Mouse (Mus musculus) hindbrain, embryonic 16.5 days (tissue): Measurements from ENCODE around the gene Gm21953. TPM values are rescaled to one million over a fixed set of nuclear protein-coding genes. Genes with fewer than 3 reads are reported as not detected.
"Not testable (repeated sequence)": the region's sequence is repeated elsewhere in the genome, so short reads cannot be mapped to it uniquely, and the experiment has no call there.

Experiments used
- ATAC-seq: fragments of 200-750 bp; cut with Nextera tagmentation; 2 replicates; pipeline ENCODE4 v1.8.0; 2017; ENCODE audit warnings: moderate TSS enrichment, moderate library complexity
- H3K27ac ChIP-seq: fragments of 300-500 bp; sonication (generic); 2 replicates; pipeline ENCODE4 v1.5.1; 2014; ENCODE audit warnings: low read depth, mild to moderate bottlenecking, control low read depth, low read length, moderate library complexity
- H3K27me3 ChIP-seq: fragments of 300-500 bp; sonication (generic); replicated peaks from 2 replicates; pipeline ENCODE4 v1.6.1; 2014; ENCODE audit warnings: low read length; ENCODE audit not compliant: control insufficient read depth, insufficient read depth
- H3K36me3 ChIP-seq: fragments of 300-500 bp; sonication (generic); 2 replicates; pipeline ENCODE4 v1.6.1; 2014; ENCODE audit warnings: mild to moderate bottlenecking, low read length, moderate library complexity, mixed read lengths; ENCODE audit not compliant: control insufficient read depth, insufficient read depth
- H3K4me1 ChIP-seq: fragments of 300-500 bp; sonication (generic); 2 replicates; pipeline ENCODE4 v1.6.1; 2014; ENCODE audit warnings: low read depth, low read length; ENCODE audit not compliant: control insufficient read depth, insufficient read depth
- H3K4me2 ChIP-seq: fragments of 300-500 bp; sonication (generic); 2 replicates; pipeline ENCODE4 v1.6.1; 2014; ENCODE audit warnings: mild to moderate bottlenecking, low read length, control low read depth, moderate library complexity
- H3K4me3 ChIP-seq: fragments of 300-500 bp; sonication (generic); 2 replicates; pipeline ENCODE4 v1.5.1; 2014; ENCODE audit warnings: mild to moderate bottlenecking, low read length, control low read depth, moderate library complexity
- H3K9ac ChIP-seq: fragments of 300-500 bp; sonication (generic); 2 replicates; pipeline ENCODE4 v1.6.1; 2014; ENCODE audit warnings: low read depth, mild to moderate bottlenecking, control low read depth, low read length, moderate library complexity
- H3K9me3 ChIP-seq: fragments of 300-500 bp; sonication (generic); 2 replicates; pipeline ENCODE4 v1.6.1; 2014; ENCODE audit warnings: mild to moderate bottlenecking, low read length, moderate library complexity; ENCODE audit not compliant: control insufficient read depth
- WGBS: fragments of 180-500 bp; shearing (Covaris S2); extraction: QIAGEN DNeasy Blood & Tissue Kit; methylation state at CpG from one replicate; pipeline ENCODE4 v1.1.7; 2014; 5-methylcytosine and 5-hydroxymethylcytosine counted together
- polyA plus RNA-seq: library from polyadenylated mRNA; unstranded; fragments of >200 nt; fragmentation: Nextera tagmentation; extraction: Ambion mirVana; gene quantifications from 2 replicates; pipeline ENCODE4 v1.2.1, GENCODE M21; 2015

Gm21953 gene
- polyA plus RNA-seq = not detected in 2 replicates

DNA sequence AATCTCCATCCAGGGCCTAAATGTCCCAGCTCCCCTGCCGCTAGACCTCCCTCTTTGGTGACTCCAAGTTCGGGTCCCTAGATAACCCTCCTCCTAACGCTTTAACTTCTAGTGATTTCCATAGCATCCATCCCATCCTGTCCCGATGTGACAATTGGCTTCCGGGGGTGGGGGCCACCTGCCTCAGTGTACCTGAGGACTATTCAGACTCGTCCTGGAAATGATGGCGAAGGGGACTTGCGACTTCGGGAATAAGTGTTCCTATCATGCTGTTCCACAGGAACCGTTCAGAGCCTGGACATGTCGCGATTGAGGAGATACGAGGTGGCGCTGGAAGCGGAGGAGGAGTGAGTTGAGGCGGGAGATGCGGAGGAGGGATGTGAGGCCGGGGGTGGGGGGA is at the start of gene Gm21953:
Gene Gm21953 (plus strand): TSS at position 301 of the 400 bp plus-strand sequence.
- ATAC-seq, H3K4me2 ChIP-seq, H3K36me3 ChIP-seq, H3K27me3 ChIP-seq, H3K4me1 ChIP-seq, H3K27ac ChIP-seq, H3K9ac ChIP-seq, H3K9me3 ChIP-seq, H3K4me3 ChIP-seq: not testable (repeated sequence)
- no CpG with 5 or more reads among the region's 18 CpGs for WGBS

DNA sequence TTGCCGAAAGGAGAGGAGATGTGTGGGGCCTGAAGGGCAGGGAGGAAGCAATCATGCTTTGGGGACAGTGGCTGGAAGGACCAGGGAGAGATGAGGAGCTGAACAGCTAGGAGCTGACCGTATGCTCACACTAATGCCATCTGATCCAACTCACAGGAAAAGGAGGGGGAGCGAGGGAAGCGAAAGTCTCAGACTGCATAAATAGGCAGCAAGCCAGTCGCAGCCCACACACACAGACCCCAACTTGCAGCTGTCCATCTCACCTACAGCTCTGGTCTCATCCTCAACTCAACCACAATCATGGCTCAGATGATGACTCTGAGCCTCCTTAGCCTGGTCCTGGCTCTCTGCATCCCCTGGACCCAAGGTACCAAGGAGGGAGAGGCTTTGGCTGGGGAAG is 38.6 kb upstream of the Gm21953 start, which contains the start of gene Ccl21b:
Gene Ccl21b (plus strand): TSS at position 301 of the 400 bp plus-strand sequence.
- H3K4me1 ChIP-seq, H3K36me3 ChIP-seq, H3K9me3 ChIP-seq, H3K4me2 ChIP-seq, H3K27me3 ChIP-seq, H3K27ac ChIP-seq, H3K4me3 ChIP-seq, H3K9ac ChIP-seq, ATAC-seq: not testable (repeated sequence)
- no CpG with 5 or more reads among the region's 5 CpGs for WGBS

DNA sequence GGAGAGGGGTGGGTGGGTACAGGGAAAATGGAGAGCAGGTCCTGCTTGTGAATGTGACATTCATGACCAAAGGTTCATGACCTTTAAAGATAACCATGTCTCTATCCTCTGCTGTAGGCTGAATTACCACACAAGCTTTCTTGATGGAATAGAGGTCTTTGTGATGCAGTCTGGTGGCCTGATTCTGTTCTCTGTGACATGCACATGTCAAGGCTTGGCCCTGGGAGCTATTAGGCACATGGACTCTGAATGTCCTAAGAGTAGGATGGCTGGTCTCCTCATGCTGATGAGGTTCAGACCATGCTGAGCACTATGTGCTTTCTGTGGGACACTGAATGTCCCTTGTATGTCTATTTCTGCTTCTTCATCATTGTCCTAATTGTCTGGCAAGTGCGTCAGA is 24.0 kb downstream of the Gm21953 start, which contains the start of gene Fam205a3:
Gene Fam205a3 (plus strand): TSS at position 301 of the 400 bp plus-strand sequence.
- not testable (repeated sequence) for H3K4me3 ChIP-seq, H3K9ac ChIP-seq, H3K27me3 ChIP-seq, H3K4me2 ChIP-seq, H3K4me1 ChIP-seq, H3K27ac ChIP-seq, H3K36me3 ChIP-seq, H3K9me3 ChIP-seq, ATAC-seq
- no CpG with 5 or more reads among the region's 1 CpGs for WGBS

Other genes with a start within 250 kb of the Gm21953 start
- gene Gm3893, start 203.1 kb upstream of the Gm21953 start, polyA plus RNA-seq = not detected in 2 replicates
- not detected in 2 replicates for gene Gm13304, start 179.4 kb upstream of the Gm21953 start, polyA plus RNA-seq
- 3.1 and 5.3 TPM in 2 replicates for gene Gm13306, start 140.8 kb upstream of the Gm21953 start, polyA plus RNA-seq
- gene Gm13305, start 125.7 kb upstream of the Gm21953 start, polyA plus RNA-seq = not detected in 2 replicates
- not detected in 2 replicates for gene Gm10600, start 53.6 kb upstream of the Gm21953 start, polyA plus RNA-seq
- gene Ccl21b, start 38.5 kb upstream of the Gm21953 start, polyA plus RNA-seq = not detected in 2 replicates
- gene Fam205a3, start 24.1 kb downstream of the Gm21953 start, polyA plus RNA-seq = not detected in 2 replicates
- not detected in 2 replicates for gene Gm21586, start 145.1 kb downstream of the Gm21953 start, polyA plus RNA-seq
- gene Gm2163, start 172.5 kb downstream of the Gm21953 start, polyA plus RNA-seq = 0.26 and 0.37 TPM in 2 replicates
- gene Fam205a2, start 233.9 kb downstream of the Gm21953 start, polyA plus RNA-seq = not detected in 2 replicates